Mouse (Mus musculus) hindbrain, embryonic 10.5 days (tissue): ENCODE results near the gene Gsap. TPM values are rescaled to one million over a fixed set of nuclear protein-coding genes. Genes with fewer than 3 reads are reported as not detected.
"Not testable (repeated sequence)": the region's sequence is repeated elsewhere in the genome, so short reads cannot be mapped to it uniquely, and the experiment has no call there.

Experiments used
- DNase-seq: peaks from one replicate; pipeline ENCODE4 v3.0.0-alpha.2; 2017; ENCODE audit warnings: low spot score
- H3K27ac ChIP-seq: fragments of 300-500 bp; sonication (generic); 2 replicates; pipeline ENCODE4 v1.5.1; 2016; ENCODE audit warnings: mild to moderate bottlenecking, moderate library complexity
- H3K27me3 ChIP-seq: fragments of 300-500 bp; sonication (generic); 2 replicates; pipeline ENCODE4 v1.6.1; 2016; ENCODE audit warnings: mild to moderate bottlenecking; ENCODE audit not compliant: poor library complexity, insufficient read depth, severe bottlenecking
- H3K36me3 ChIP-seq: fragments of 300-500 bp; sonication (generic); 2 replicates; pipeline ENCODE4 v1.6.1; 2016; ENCODE audit warnings: mild to moderate bottlenecking, moderate library complexity
- H3K4me1 ChIP-seq: fragments of 300-500 bp; sonication (generic); replicated peaks from 2 replicates; pipeline ENCODE4 v1.6.1; 2016; ENCODE audit warnings: mild to moderate bottlenecking
- H3K4me3 ChIP-seq: fragments of 300-500 bp; sonication (generic); 2 replicates; pipeline ENCODE4 v1.5.1; 2016; ENCODE audit warnings: mild to moderate bottlenecking, moderate library complexity
- H3K9me3 ChIP-seq: fragments of 300-500 bp; sonication (generic); 2 replicates; pipeline ENCODE4 v1.6.1; 2016; ENCODE audit warnings: mild to moderate bottlenecking, moderate library complexity
- WGBS: fragments of 180-500 bp; shearing (Covaris S2); methylation state at CpG from one replicate; pipeline ENCODE4 v1.1.7; 2016; 5-methylcytosine and 5-hydroxymethylcytosine counted together
- polyA plus RNA-seq: library from polyadenylated mRNA; unstranded; fragments of >200 nt; fragmentation: Nextera tagmentation; extraction: Ambion mirVana; gene quantifications from 2 replicates; pipeline ENCODE4 v1.2.1, GENCODE M21; 2016

Gene Gsap
- polyA plus RNA-seq, 1 experiment from 2014 or later, result 1.8 TPM

DNA sequence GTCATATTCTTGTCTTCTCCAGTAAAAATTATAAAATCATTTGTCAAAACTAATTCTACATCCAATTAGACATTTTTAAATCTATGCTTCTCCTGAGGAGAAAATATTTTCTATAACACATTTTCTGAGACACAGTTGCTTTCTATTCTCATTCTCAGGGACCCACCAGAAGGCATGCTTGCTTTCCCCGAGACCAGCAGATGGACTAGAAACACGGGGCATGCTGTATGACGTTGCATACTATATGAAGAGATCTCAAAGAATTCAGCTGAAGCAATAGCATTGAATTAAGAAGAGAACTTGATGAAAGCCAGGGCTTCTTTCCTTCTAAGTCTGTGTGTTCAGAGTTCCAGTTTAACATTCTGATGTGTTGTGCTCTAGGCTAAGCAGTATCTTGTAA is 128.6 kb downstream of the Gsap start:
- no peak for DNase-seq
- 84% methylated on average over 3 of the region's 3 CpGs for WGBS
- no peaks in the 10 kb centered on the region for H3K4me1 ChIP-seq
- H3K36me3 ChIP-seq, result no peaks in the 10 kb centered on the region
- no peak overlapping the region for H3K4me3 ChIP-seq
- H3K27me3 ChIP-seq, result no peaks in the 10 kb centered on the region
- no peaks in the 10 kb centered on the region for H3K9me3 ChIP-seq
- H3K27ac ChIP-seq, result no peak overlapping the region

- no peaks in the 10 kb centered on the region for H3K9me3 ChIP-seq
- H3K4me1 ChIP-seq, result no peaks in the 10 kb centered on the region
- H3K27ac ChIP-seq, result no peak overlapping the region
- H3K36me3 ChIP-seq, result no peaks in the 10 kb centered on the region
- H3K4me3 ChIP-seq, result no peak overlapping the region
- no peak for DNase-seq
- 81% methylated on average over 2 of the region's 2 CpGs for WGBS
- no peaks in the 10 kb centered on the region for H3K27me3 ChIP-seq
Measured at GRCm38 (mm10) chr5:21320138-21320537, 134.1 kb downstream of the Gsap start.

DNA sequence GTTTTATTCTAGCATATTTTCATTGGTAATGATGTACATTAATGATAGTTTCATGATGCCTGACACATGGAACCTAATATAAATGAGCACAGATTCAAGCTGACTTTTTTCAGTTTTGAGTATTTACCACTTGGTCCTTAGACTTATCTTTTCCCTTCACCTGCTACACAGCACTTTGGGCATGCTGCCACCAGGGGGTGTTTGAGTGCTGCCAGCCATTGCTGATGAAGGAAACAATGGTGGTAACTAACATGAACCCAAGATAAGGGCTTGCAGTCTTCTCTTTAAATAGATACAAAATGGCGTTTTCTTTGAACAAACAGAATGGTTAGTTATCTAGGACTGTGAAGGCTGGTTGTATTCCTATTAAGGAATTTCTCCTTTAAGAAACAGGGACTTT is 140.4 kb downstream of the Gsap start:
- no peak overlapping the region for H3K4me3 ChIP-seq
- WGBS, result 59% methylated on average over 1 of the region's 1 CpGs
- no peak overlapping the region for H3K27ac ChIP-seq
- DNase-seq, result peak; percentile 68
- no peaks in the 10 kb centered on the region for H3K36me3 ChIP-seq
- no peaks in the 10 kb centered on the region for H3K27me3 ChIP-seq
- peaks cover 17% of the 10 kb centered on the region for H3K4me1 ChIP-seq
- H3K9me3 ChIP-seq, result no peaks in the 10 kb centered on the region

DNA sequence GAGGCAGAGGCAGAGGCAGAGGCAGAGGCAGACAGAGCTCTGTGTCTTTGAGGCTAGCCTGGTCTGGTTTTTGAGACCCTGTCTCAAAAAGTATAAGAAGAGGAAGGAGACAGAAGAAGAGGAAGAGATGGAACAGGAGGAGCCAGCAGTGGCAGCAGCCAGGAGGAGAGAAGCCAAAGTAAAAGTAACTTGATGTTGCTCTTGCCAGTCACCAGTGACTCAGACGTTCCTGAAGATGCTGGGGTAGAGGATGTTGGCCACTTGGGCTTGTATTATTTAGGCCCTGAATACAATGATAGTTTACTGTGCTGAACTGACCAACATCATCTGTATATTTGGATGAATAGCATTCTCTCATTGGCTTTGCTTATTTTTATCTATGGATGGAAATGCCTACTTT is 142.5 kb downstream of the Gsap start:
- WGBS, result 85% methylated on average over 1 of the region's 1 CpGs
- H3K4me3 ChIP-seq, result no peak overlapping the region
- no peak overlapping the region; the same call in 1 of the 2 replicates for H3K27ac ChIP-seq
- H3K27me3 ChIP-seq, result no peaks in the 10 kb centered on the region
- H3K4me1 ChIP-seq, result peaks cover 17% of the 10 kb centered on the region
- DNase-seq, result no peak
- no peaks in the 10 kb centered on the region for H3K36me3 ChIP-seq
- no peaks in the 10 kb centered on the region for H3K9me3 ChIP-seq

DNA sequence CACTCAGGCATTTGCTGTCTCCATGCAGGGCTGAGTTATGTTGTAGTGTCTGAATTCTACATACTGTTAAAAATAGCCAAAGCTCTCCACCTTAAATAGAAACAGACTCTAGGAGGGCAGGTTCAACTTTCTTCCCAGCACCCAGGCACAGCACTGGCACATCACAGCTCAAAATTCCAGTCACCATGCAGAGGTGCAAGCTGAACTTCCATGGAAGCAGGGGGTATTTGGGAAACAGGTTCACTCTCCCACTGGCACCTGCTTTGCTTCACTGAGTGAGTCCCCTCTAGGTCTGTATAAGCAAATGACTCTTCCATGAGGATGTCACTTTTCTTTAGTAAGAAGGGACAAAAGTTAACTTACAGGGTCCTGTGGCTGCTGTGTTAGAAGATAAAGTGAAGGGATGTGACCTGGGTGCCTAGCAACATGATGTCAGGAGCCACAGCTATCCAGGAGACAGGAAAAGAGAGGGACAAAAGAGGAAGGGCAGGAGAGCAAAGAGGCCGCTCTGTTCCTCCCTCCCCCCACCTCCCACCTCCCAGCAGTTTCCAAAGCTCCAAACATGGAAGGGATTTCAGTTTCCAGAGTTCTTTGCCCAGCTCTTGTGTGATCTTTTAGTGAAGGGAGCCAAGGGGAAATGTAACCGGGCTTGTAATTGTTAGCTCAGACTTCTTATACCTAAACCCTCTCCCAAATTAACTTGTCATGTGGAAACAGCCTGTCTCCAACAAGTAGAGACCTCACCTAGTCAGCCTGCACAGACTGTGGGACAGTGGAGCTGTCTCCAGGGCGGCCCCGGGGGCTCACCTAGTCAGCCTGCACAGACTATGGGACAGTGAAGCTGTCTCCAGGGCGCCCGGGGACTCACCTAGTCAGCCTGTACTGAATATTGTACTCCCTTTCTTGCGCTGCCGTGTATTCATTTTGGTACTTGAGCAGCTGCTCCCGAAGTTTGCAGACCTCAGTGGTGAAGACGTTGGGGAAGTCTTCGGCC is 143.9 kb downstream of the Gsap start:
- H3K4me1 ChIP-seq, result peaks cover 17% of the 10 kb centered on the region
- H3K36me3 ChIP-seq, result no peaks in the 10 kb centered on the region
- H3K27ac ChIP-seq, result peak overlapping the region; percentile 75
- no peaks in the 10 kb centered on the region for H3K9me3 ChIP-seq
- DNase-seq, result no peak
- no peaks in the 10 kb centered on the region for H3K27me3 ChIP-seq
- H3K4me3 ChIP-seq, result peak overlapping the region; percentile 13; the same call in 1 of the 2 replicates
- WGBS, result 36% methylated on average over 11 of the region's 11 CpGs

DNA sequence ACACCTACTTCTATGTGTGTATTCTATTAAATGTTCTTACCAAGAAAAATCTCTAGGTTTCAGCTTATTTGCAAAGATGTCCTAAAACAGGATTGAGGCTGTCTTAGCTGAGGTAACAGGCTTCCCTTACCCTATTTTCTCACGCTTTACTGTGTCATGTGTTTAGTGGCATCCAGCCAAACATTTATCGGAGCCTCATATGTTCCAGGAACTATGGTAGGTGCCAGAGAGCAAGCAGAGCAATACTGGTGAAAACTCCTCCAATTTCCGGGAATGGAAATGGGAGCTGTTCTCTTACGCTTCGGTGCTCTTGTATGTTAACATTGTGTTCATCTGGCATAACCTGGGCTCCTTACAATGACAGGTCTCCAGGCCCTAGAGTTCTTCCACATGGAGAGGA is 145.6 kb downstream of the Gsap start:
- Histone ChIP-seq H3K9me3 (no peaks in the 10 kb centered on the region), H3K27me3 (no peaks in the 10 kb centered on the region), H3K4me3 (no peak overlapping the region), H3K27ac (no peak overlapping the region), H3K36me3 (no peaks in the 10 kb centered on the region), H3K4me1 (peaks cover 17% of the 10 kb centered on the region)
- DNase-seq, result no peak
- 90% methylated on average over 5 of the region's 5 CpGs for WGBS

DNA sequence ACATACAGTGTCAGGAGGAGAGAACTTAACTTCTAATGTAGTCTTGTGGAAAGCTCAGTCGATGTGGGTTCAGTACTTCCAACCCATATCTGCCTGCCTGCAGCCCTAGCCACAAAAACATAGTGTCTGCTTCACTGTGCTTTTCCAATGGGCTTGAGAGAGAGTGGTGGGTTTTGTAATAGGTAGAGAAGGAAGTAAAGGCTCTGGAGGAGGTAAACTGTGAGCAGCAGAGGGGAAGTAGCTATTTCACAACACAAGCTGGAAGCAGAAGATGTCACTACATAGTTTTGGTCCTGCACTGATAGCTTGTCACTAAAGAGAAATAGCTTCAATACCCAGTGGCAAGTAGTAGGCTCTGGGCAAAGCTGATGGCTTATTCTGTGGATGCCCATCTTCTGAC is 146.1 kb downstream of the Gsap start:
- Histone ChIP-seq H3K4me3 (no peak overlapping the region), H3K36me3 (no peaks in the 10 kb centered on the region), H3K9me3 (no peaks in the 10 kb centered on the region), H3K27ac (no peak overlapping the region), H3K27me3 (no peaks in the 10 kb centered on the region), H3K4me1 (peaks cover 17% of the 10 kb centered on the region)
- 83% methylated on average over 1 of the region's 1 CpGs for WGBS
- DNase-seq, result no peak

DNA sequence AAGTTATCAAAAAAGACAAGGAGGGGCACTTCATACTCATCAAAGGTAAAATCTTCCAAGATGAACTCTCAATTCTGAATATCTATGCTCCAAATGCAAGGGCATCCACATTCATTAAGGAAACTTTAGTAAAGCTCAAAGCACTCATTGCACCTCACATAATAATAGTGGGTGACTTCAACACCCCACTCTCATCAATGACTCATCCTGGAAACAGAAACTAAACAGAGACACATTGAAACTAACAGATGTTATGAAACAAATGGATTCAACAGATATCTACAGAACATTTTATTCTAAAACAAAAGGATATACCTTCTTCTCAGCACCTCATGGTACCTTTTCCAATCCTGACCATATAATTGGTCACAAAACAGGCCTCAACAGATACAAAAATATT is 156.2 kb downstream of the Gsap start:
- not testable (repeated sequence) for H3K4me3 ChIP-seq, H3K36me3 ChIP-seq, H3K4me1 ChIP-seq, H3K27me3 ChIP-seq, H3K9me3 ChIP-seq, H3K27ac ChIP-seq, DNase-seq

DNA sequence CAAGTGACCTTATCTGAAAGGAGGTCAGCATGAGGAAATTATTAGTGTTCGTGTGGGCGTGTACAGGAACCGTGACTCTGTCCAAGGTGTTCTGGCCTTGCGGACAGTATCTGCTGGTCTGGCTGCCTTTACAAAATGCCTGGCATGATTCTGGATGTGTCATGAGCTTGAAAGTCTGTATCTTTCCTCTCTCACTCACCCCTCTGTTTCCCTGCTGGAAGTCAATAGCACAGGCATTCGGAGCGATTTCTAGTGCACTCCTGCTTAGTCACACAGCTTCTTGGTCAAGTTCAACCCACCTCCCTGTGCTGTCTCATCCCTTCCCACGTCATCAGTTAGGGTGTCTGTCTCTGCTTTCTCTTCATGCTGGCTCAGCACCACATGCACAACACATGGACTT is 162.3 kb downstream of the Gsap start:
- Histone ChIP-seq H3K36me3 (no peaks in the 10 kb centered on the region), H3K9me3 (no peaks in the 10 kb centered on the region), H3K27ac (no peak overlapping the region), H3K27me3 (no peaks in the 10 kb centered on the region), H3K4me1 (peaks cover 2% of the 10 kb centered on the region), H3K4me3 (no peak overlapping the region)
- 89% methylated on average over 7 of the region's 7 CpGs for WGBS
- DNase-seq, result no peak

DNA sequence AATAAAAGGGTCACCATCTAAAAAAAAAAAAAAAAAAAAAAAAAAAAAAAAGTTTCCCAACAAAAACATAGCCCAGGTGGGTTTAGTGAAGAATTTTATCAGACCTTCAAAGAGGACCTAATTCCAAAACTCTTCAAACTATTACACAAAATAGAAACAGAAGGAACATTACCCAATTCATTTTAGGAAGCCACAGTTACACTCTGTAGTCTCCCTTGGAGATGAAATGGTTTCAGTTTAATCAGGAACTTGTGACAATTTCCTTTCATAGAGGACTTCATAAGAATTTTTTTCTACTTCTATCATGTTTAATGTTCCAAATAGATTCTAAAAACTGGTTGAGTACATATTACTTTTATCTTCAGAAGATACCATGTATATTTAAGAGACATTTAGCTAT is 165.6 kb downstream of the Gsap start:
- Histone ChIP-seq H3K4me1 (peaks cover 20% of the 10 kb centered on the region), H3K27me3 (no peaks in the 10 kb centered on the region), H3K36me3 (no peaks in the 10 kb centered on the region), H3K4me3 (no peak overlapping the region), H3K27ac (no peak overlapping the region), H3K9me3 (no peaks in the 10 kb centered on the region)
- DNase-seq, result no peak

GRCm38 (mm10) chr5:21358648-21359047 is 172.6 kb downstream of the Gsap start:
- Histone ChIP-seq H3K4me3 (no peak overlapping the region), H3K36me3 (no peaks in the 10 kb centered on the region), H3K9me3 (no peaks in the 10 kb centered on the region), H3K27me3 (no peaks in the 10 kb centered on the region), H3K27ac (no peak overlapping the region), H3K4me1 (peaks cover 16% of the 10 kb centered on the region)
- no peak for DNase-seq
- 85% methylated on average over 3 of the region's 3 CpGs for WGBS

- H3K27ac ChIP-seq, result no peak overlapping the region
- no peaks in the 10 kb centered on the region for H3K27me3 ChIP-seq
- H3K4me3 ChIP-seq, result no peak overlapping the region
- H3K9me3 ChIP-seq, result no peaks in the 10 kb centered on the region
- H3K4me1 ChIP-seq, result no peaks in the 10 kb centered on the region
- DNase-seq, result no peak
- H3K36me3 ChIP-seq, result no peaks in the 10 kb centered on the region
- WGBS, result 85% methylated on average over 3 of the region's 3 CpGs
Measured at GRCm38 (mm10) chr5:21363343-21363742, 177.3 kb downstream of the Gsap start.
